Mouse (Mus musculus): ENCODE results near the gene Pradc1.

The Pradc1 gene

GRCm38 (mm10) chr6:85399715-85400114 lies 52.1 kb downstream of the Pradc1 start:
- in situ Hi-C loops (cut with MboI, MseI): loop anchor here in 1 of 2 experiments (10.0 kb wide), 1 partner anchor 865 kb away; no protein-coding TSS in a partner anchor

GRCm38 (mm10) chr6:85397165-85397564 lies 54.6 kb downstream of the Pradc1 start:
- in situ Hi-C loops (cut with MboI, MseI): no loop called here

Data from T-helper 17 cell (primary cell).